Mouse (Mus musculus) cerebellum, adult 2 months (tissue): ENCODE measurements around the gene Usp7. TPM values are rescaled to one million over a fixed set of nuclear protein-coding genes. Genes with fewer than 3 reads are reported as not detected.

ENCODE experiments used
- DNase-seq, 2 experiments: peaks; one replicate each; pipeline ENCODE4 v3.0.0; 2021
- H3K27ac ChIP-seq: fragments of 200-500 bp; 2 replicates; pipeline ENCODE4 v1.5.1; 2012; ENCODE audit warnings: low read length, control low read depth, inconsistent platforms; ENCODE audit not compliant: insufficient read depth
- H3K27me3 ChIP-seq: fragments of 200-500 bp; 2 replicates; pipeline ENCODE4 v1.6.1; 2012; ENCODE audit warnings: inconsistent platforms, mild to moderate bottlenecking, low read length, moderate library complexity; ENCODE audit not compliant: control insufficient read depth, insufficient read depth
- H3K4me1 ChIP-seq: fragments of 200-500 bp; 2 replicates; pipeline ENCODE4 v1.6.1; 2011; ENCODE audit warnings: low read length; ENCODE audit not compliant: control insufficient read depth, insufficient read depth
- H3K4me3 ChIP-seq: fragments of 200-500 bp; replicated peaks from 2 replicates; pipeline ENCODE3; 2011; ENCODE audit warnings: mild to moderate bottlenecking, low read depth, low read length, control low read depth; ENCODE audit not compliant: insufficient read depth
- CTCF ChIP-seq: fragments of 200-500 bp; IDR thresholded peaks from 2 replicates; pipeline ENCODE4 v1.5.1; 2011; ENCODE audit warnings: low read depth, mild to moderate bottlenecking, control low read depth, low read length, moderate library complexity, borderline replicate concordance; ENCODE audit not compliant: insufficient read depth
- POLR2A ChIP-seq: fragments of 200-500 bp; IDR thresholded peaks from 2 replicates; pipeline ENCODE4 v1.6.1; 2011; ENCODE audit warnings: low read length, control low read depth, borderline replicate concordance; ENCODE audit not compliant: insufficient read depth
- WGBS: fragments of 180-500 bp; shearing (Covaris S2); methylation state at CpG from one replicate; pipeline ENCODE4 v1.1.7; 2018; 5-methylcytosine and 5-hydroxymethylcytosine counted together
- polyA plus RNA-seq: library from polyadenylated mRNA; depleted of rRNA; stranded (reverse); fragments of >200 nt; gene quantifications from 2 replicates; pipeline ENCODE4 v1.2.3, GENCODE M21; 2012

Usp7 gene
- polyA plus RNA-seq, 1 experiment, result 116 TPM

DNA sequence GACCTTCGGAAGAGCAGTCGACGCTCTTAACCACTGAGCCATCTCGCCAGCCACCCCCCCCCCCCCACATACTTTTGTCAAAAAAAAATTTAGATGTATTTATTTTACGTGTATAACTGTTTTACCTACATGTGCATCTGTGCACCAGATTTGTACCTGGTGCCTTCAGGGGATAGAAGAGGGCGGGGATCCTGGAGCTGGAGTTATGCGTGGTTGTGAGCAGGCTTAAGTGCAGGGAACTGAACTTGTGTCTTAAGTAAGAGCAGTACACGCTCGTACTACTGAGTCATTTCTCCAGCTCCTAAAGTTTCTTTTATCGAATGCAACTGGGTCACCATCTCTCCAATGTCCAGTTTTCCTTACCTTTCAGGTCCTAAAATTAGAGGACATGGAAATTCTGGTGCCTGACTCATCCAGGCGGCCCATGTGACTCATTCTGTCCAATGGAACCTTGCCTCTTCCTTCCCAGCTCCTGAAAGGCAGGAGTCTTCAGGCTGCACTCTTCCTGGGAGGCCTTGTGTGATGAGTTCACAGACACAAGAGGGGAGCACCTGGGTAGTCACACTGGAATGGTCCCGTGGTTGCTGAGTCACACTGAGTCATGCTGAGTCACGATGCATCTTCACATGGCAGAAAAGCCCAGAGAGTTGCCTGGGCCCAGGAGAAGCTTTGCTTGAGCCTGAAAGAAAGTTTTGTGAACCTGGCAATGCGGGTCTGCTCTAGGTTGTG, 18.5 kb upstream of the Usp7 start:
- no peaks in the 10 kb centered on the region for H3K4me1 ChIP-seq
- TF ChIP-seq POLR2A (no peak), CTCF (no peak)
- no peak for DNase-seq
- H3K4me3 ChIP-seq, result no peak overlapping the region
- no peaks in the 10 kb centered on the region for H3K27me3 ChIP-seq
- no peak overlapping the region for H3K27ac ChIP-seq
- 88% methylated on average over 14 of the region's 14 CpGs for WGBS

DNA sequence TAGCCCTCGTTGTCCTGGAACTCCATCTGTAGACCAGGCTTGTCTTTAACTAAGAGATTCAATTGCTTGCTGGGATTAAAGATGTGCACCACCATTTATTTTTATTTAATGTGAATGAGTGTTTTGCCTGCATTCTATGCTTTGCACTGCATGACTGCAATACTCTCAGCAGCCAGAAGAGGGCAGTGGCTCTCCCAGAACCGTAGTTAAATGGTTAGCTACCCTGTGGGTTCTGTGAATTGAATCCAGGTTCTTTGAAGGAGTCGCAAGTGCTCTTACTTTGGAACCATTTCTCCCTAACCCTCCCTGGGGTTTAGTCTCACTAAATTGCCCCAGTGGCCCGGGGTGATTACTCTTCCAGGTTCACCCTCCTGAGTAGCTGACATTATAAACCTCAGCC, 14.6 kb upstream of the Usp7 start:
- no peaks in the 10 kb centered on the region for H3K27me3 ChIP-seq
- TF ChIP-seq CTCF (peak; percentile 57; the same call in 1 of the 2 replicates), POLR2A (no peak)
- no peak overlapping the region for H3K4me3 ChIP-seq
- no peaks in the 10 kb centered on the region for H3K4me1 ChIP-seq
- DNase-seq, result no peak
- no peak overlapping the region for H3K27ac ChIP-seq
- 19% methylated on average over 4 of the region's 4 CpGs for WGBS

- no peak for DNase-seq
- Histone ChIP-seq H3K4me3 (no peak overlapping the region), H3K4me1 (no peaks in the 10 kb centered on the region), H3K27me3 (no peaks in the 10 kb centered on the region), H3K27ac (no peak overlapping the region)
- 83% methylated on average over 2 of the region's 2 CpGs for WGBS
- TF ChIP-seq CTCF (no peak), POLR2A (no peak)
Measured at GRCm38 (mm10) chr16:8795906-8796305, 3.8 kb upstream of the Usp7 start.

DNA sequence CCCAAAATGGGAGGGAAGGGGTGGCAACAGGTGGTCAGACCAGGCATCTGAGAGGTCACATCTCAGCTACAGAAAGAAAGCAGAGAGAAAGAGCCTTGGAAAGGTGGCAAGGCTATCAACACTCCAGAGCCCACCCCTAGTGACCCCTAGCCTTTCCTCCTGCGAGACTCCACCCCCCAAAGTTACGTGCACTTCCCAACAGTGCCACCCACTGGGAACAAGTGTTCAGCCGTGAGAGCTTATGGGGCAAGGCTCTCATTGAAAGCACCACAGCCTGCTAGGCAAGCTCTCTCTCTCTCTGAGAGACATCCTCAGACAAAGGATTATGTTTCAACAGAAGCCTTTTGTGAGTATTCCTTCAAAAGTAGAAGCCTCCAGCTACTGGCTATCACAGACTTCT, 2.8 kb upstream of the Usp7 start:
- DNase-seq, result no peak
- Histone ChIP-seq H3K27me3 (no peaks in the 10 kb centered on the region), H3K4me1 (no peaks in the 10 kb centered on the region), H3K4me3 (no peak overlapping the region), H3K27ac (no peak overlapping the region)
- TF ChIP-seq POLR2A (no peak), CTCF (no peak)
- WGBS, result 3% methylated on average over 3 of the region's 3 CpGs

DNA sequence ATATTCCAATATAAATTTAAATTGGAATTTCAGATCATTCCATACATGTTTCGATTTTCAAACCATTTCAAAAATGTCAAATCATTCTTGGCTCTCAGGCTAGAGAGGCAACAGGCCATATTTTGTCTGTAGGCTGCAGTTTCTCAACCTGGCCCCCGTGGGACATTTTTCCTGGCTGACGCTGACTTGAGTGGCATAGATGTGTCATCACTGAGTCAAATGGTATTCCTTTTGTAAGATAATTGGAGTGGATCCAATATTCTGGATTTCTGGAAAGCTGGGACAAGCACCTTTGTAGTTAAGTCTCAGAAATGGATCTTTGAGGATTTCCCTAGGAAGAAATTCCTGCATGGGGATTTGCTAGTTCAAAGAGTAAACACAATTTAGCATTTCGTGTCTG, 1.2 kb downstream of the Usp7 start:
- TF ChIP-seq POLR2A, result no peak
- Histone ChIP-seq H3K4me3 (no peak overlapping the region), H3K27ac (no peak overlapping the region), H3K4me1 (no peaks in the 10 kb centered on the region), H3K27me3 (no peaks in the 10 kb centered on the region)
- 57% methylated on average over 4 of the region's 4 CpGs for WGBS
- DNase-seq, result no peak

DNA sequence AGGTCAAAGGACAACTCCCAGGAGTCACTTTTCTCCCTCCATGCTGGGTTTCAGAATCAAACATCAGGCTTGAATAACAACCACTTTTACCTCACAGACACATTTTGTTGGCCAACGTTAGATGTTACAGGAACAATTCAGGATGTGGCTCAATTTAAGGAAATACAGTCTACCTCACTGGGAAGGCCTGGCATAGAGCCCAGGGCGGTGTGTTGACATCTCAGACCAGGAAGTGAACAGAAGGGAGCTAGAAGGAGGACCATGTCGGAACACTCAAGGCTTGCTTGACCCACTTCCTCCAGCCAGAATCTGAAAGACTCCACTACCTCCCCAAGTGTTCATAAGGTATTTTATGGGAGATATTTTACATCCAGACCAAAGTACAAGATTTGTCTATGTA, 7.4 kb downstream of the Usp7 start:
- H3K4me3 ChIP-seq, result no peak overlapping the region
- no peaks in the 10 kb centered on the region for H3K27me3 ChIP-seq
- no peaks in the 10 kb centered on the region for H3K4me1 ChIP-seq
- 50% methylated on average over 3 of the region's 3 CpGs for WGBS
- DNase-seq, result no peak
- H3K27ac ChIP-seq, result no peak overlapping the region
- TF ChIP-seq CTCF (no peak), POLR2A (no peak)

DNA sequence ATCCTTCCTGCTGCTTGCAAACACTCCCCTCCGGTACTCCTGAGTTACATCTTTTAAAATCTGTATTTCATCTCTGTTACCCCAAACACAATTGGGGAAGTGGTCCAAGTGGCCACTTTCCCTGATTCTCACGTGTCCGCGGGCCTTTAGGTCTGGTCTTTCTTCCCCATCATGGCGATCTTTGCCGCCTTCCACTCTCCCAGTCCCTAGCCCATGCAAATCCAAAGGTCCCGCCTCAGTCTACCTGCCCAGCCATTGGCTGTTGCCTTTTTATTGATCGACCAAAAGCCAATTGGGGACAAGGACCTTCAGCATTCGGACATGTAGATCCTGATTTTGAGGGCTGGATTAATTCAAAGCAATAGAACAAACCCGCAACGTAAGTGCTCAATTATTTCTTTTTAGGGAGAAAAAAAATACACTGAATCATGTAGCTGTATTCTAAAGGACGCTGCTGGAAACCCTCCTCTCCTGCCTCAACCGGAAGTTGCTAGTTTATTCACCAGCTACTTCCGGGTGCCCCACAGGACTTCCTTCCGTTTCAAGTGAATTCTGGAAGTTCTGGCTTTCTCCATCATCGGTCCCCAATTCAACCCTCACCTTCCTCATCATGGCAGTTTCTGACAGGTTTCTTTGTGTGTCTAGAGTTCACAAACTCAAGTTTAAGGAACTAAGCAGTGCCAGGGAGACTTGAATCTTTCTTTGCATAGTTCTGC, 8.8 kb downstream of the Usp7 start:
- 88% methylated on average over 16 of the region's 16 CpGs for WGBS

GRCm38 (mm10) chr16:8781660-8782059, 10.4 kb downstream of the Usp7 start:
- 94% methylated on average over 2 of the region's 2 CpGs for WGBS
- Histone ChIP-seq H3K27ac (no peak overlapping the region), H3K4me1 (no peaks in the 10 kb centered on the region), H3K27me3 (no peaks in the 10 kb centered on the region), H3K4me3 (no peak overlapping the region)
- no peak for TF ChIP-seq POLR2A
- TF ChIP-seq CTCF, result no peak
- no peak for DNase-seq

More for the DNA sequence above, 8.8 kb downstream of the Usp7 start:
- Histone ChIP-seq H3K27ac (no peak overlapping the region), H3K4me3 (no peak overlapping the region), H3K27me3 (no peaks in the 10 kb centered on the region), H3K4me1 (no peaks in the 10 kb centered on the region)
- TF ChIP-seq CTCF, result no peak
- no peak for TF ChIP-seq POLR2A
- no peak for DNase-seq
